Mouse (Mus musculus) hindbrain, embryonic 14.5 days (tissue): ENCODE measurements around the gene Dync1h1. TPM values are rescaled to one million over a fixed set of nuclear protein-coding genes. Genes with fewer than 3 reads are reported as not detected.
"Not testable (repeated sequence)": the region's sequence is repeated elsewhere in the genome, so short reads cannot be mapped to it uniquely, and the experiment has no call there.

Experiments used
- ATAC-seq: fragments of 200-750 bp; cut with Nextera tagmentation; 2 replicates; pipeline ENCODE4 v1.8.0; 2017; ENCODE audit warnings: moderate number of reproducible peaks, mild to moderate bottlenecking, moderate TSS enrichment, moderate library complexity; ENCODE audit not compliant: low FRiP score
- DNase-seq: peaks from one replicate; pipeline ENCODE4 v3.0.0-alpha.2; 2015; ENCODE audit warnings: low spot score
- H3K27ac ChIP-seq: fragments of 300-500 bp; sonication (generic); 2 replicates; pipeline ENCODE4 v1.5.1; 2014; ENCODE audit warnings: mild to moderate bottlenecking, moderate library complexity
- H3K27me3 ChIP-seq: fragments of 300-500 bp; sonication (generic); 2 replicates; pipeline ENCODE4 v1.6.1; 2014; ENCODE audit warnings: mild to moderate bottlenecking, low read length, mixed read lengths; ENCODE audit not compliant: control insufficient read depth, insufficient read depth
- H3K36me3 ChIP-seq: fragments of 300-500 bp; sonication (generic); replicated peaks from 2 replicates; pipeline ENCODE4 v1.6.1; 2014; ENCODE audit not compliant: control insufficient read depth, insufficient read depth
- H3K4me1 ChIP-seq: fragments of 300-500 bp; sonication (generic); replicated peaks from 2 replicates; pipeline ENCODE4 v1.6.1; 2014; ENCODE audit warnings: antibody characterized with exemption, low read length, mixed read lengths; ENCODE audit not compliant: control insufficient read depth, insufficient read depth
- H3K4me2 ChIP-seq: fragments of 300-500 bp; sonication (generic); replicated peaks from 2 replicates; pipeline ENCODE4 v1.6.1; 2014; ENCODE audit warnings: mild to moderate bottlenecking, moderate library complexity
- H3K4me3 ChIP-seq: fragments of 300-500 bp; sonication (generic); replicated peaks from 2 replicates; pipeline ENCODE4 v1.5.1; 2014; ENCODE audit warnings: mild to moderate bottlenecking, low read length
- H3K9ac ChIP-seq: fragments of 300-500 bp; sonication (generic); 2 replicates; pipeline ENCODE4 v1.6.1; 2014
- H3K9me3 ChIP-seq: fragments of 300-500 bp; sonication (generic); 2 replicates; pipeline ENCODE4 v1.6.1; 2016; ENCODE audit warnings: low read length; ENCODE audit not compliant: control insufficient read depth
- WGBS: fragments of 180-500 bp; shearing (Covaris S2); extraction: QIAGEN DNeasy Blood & Tissue Kit; methylation state at CpG from one replicate; pipeline ENCODE4 v1.1.7; 2014; 5-methylcytosine and 5-hydroxymethylcytosine counted together
- polyA plus RNA-seq: library from polyadenylated mRNA; unstranded; fragments of >200 nt; fragmentation: Nextera tagmentation; extraction: Ambion mirVana; gene quantifications from 2 replicates; pipeline ENCODE4 v1.2.1, GENCODE M21; 2014

Gene Dync1h1
- polyA plus RNA-seq, 1 experiment from 2014 or later, result 114 TPM

GRCm38 (mm10) chr12:110697457-110697856 is 96.2 kb downstream of the Dync1h1 start:
- peak overlapping the region; percentile 80; the same call in 1 of the 2 replicates for H3K9ac ChIP-seq
- H3K4me3 ChIP-seq, result no peak overlapping the region
- H3K4me2 ChIP-seq, result no peak overlapping the region
- H3K27me3 ChIP-seq, result no peaks in the 10 kb centered on the region
- WGBS, result 80% methylated on average over 5 of the region's 5 CpGs
- DNase-seq, result no peak
- 0 out of 2 replicates have a peak overlapping the region, but pooled peaks have one; percentile 85 for H3K27ac ChIP-seq
- no peaks in the 10 kb centered on the region for H3K9me3 ChIP-seq
- peaks cover 24% of the 10 kb centered on the region for H3K36me3 ChIP-seq
- ATAC-seq, result no peak
- H3K4me1 ChIP-seq, result peaks cover 8% of the 10 kb centered on the region

GRCm38 (mm10) chr12:110698080-110698479 is 96.8 kb downstream of the Dync1h1 start:
- no peaks in the 10 kb centered on the region for H3K9me3 ChIP-seq
- WGBS, result 83% methylated on average over 1 of the region's 1 CpGs

GRCm38 (mm10) chr12:110698523-110699170 is 97.4 kb downstream of the Dync1h1 start:
- no peaks in the 10 kb centered on the region for H3K9me3 ChIP-seq
- H3K9ac ChIP-seq, result no peak overlapping the region
- WGBS, result 53% methylated on average over 15 of the region's 15 CpGs
- no peak for ATAC-seq
- peaks cover 12% of the 10 kb centered on the region for H3K36me3 ChIP-seq
- H3K27ac ChIP-seq, result no peak overlapping the region
- no peak overlapping the region for H3K4me2 ChIP-seq
- H3K27me3 ChIP-seq, result no peaks in the 10 kb centered on the region
- H3K4me1 ChIP-seq, result peaks cover 8% of the 10 kb centered on the region
- DNase-seq, result no peak
- H3K4me3 ChIP-seq, result no peak overlapping the region

More at GRCm38 (mm10) chr12:110698080-110698479, 96.8 kb downstream of the Dync1h1 start:
- ATAC-seq (no peak), DNase-seq (no peak)
- no peak overlapping the region for H3K27ac ChIP-seq
- no peak overlapping the region for H3K4me2 ChIP-seq
- H3K9ac ChIP-seq, result no peak overlapping the region
- no peak overlapping the region for H3K4me3 ChIP-seq
- peaks cover 17% of the 10 kb centered on the region for H3K36me3 ChIP-seq
- peaks cover 8% of the 10 kb centered on the region for H3K4me1 ChIP-seq
- no peaks in the 10 kb centered on the region for H3K27me3 ChIP-seq

- no peak overlapping the region for H3K27ac ChIP-seq
- DNase-seq, result no peak
- whole genome bisulfite sequencing, result 62% methylated on average over 2 of the region's 2 CpGs
- H3K4me3 ChIP-seq, result no peak overlapping the region
- peaks cover 8% of the 10 kb centered on the region for H3K4me1 ChIP-seq
- no peak overlapping the region for H3K4me2 ChIP-seq
- ATAC-seq, result no peak
- no peak overlapping the region for H3K9ac ChIP-seq
- no peaks in the 10 kb centered on the region for H3K27me3 ChIP-seq
- H3K9me3 ChIP-seq, result no peaks in the 10 kb centered on the region
- peaks cover 8% of the 10 kb centered on the region for H3K36me3 ChIP-seq
Observed at GRCm38 (mm10) chr12:110699171-110699547, 97.9 kb downstream of the Dync1h1 start.

GRCm38 (mm10) chr12:110700730-110701129 is 99.5 kb downstream of the Dync1h1 start:
- no peak for ATAC-seq

GRCm38 (mm10) chr12:110701363-110701762 is 100.1 kb downstream of the Dync1h1 start:
- H3K4me3 ChIP-seq, ATAC-seq, H3K27ac ChIP-seq, H3K4me2 ChIP-seq, H3K27me3 ChIP-seq, H3K9ac ChIP-seq, H3K4me1 ChIP-seq, DNase-seq, H3K9me3 ChIP-seq, H3K36me3 ChIP-seq: not testable (repeated sequence)
- 37% methylated on average over 3 of the region's 3 CpGs for WGBS

More at GRCm38 (mm10) chr12:110700730-110701129, 99.5 kb downstream of the Dync1h1 start:
- no peak for DNase-seq
- no peak overlapping the region for H3K4me3 ChIP-seq
- WGBS, result 75% methylated on average over 2 of the region's 2 CpGs
- no peaks in the 10 kb centered on the region; the same call in 1 of the 2 replicates for H3K4me1 ChIP-seq
- H3K36me3 ChIP-seq, result no peaks in the 10 kb centered on the region
- no peak overlapping the region for H3K4me2 ChIP-seq
- H3K27me3 ChIP-seq, result no peaks in the 10 kb centered on the region
- H3K9me3 ChIP-seq, result no peaks in the 10 kb centered on the region
- H3K27ac ChIP-seq, result no peak overlapping the region
- no peak overlapping the region for H3K9ac ChIP-seq

GRCm38 (mm10) chr12:110702556-110702955 is 101.3 kb downstream of the Dync1h1 start, which contains the start of gene Hsp90aa1:
TSS of gene Hsp90aa1 (minus strand) at chr12:110702728.
- no peaks in the 10 kb centered on the region for H3K9me3 ChIP-seq
- WGBS, result 50% methylated on average over 4 of the region's 4 CpGs
- no peak within 1 kb of the TSS for H3K27ac ChIP-seq
- no peak for ATAC-seq
- no peak for DNase-seq
- H3K4me1 ChIP-seq, result 0 out of 2 replicates have a peak, but pooled peaks cover 6% of the 10 kb centered on the region
- H3K4me2 ChIP-seq, result no peak within 1 kb of the TSS
- no peaks in the 10 kb centered on the region for H3K27me3 ChIP-seq
- H3K36me3 ChIP-seq, result no peaks in the 10 kb centered on the region
- no peak within 1 kb of the TSS for H3K4me3 ChIP-seq
- H3K9ac ChIP-seq, result no peak within 1 kb of the TSS

GRCm38 (mm10) chr12:110703008-110703471 is 101.8 kb downstream of the Dync1h1 start:
- H3K9ac ChIP-seq, result no peak overlapping the region
- H3K4me1 ChIP-seq, result 0 out of 2 replicates have a peak, but pooled peaks cover 6% of the 10 kb centered on the region
- no peak overlapping the region for H3K4me3 ChIP-seq
- WGBS, result 33% methylated on average over 8 of the region's 8 CpGs
- no peaks in the 10 kb centered on the region for H3K27me3 ChIP-seq
- no peaks in the 10 kb centered on the region for H3K36me3 ChIP-seq
- no peaks in the 10 kb centered on the region for H3K9me3 ChIP-seq
- ATAC-seq (0 out of 2 replicates have a peak, but pooled peaks have one; percentile 40), DNase-seq (peak; percentile 91)
- H3K4me2 ChIP-seq, result no peak overlapping the region
- no peak overlapping the region for H3K27ac ChIP-seq

GRCm38 (mm10) chr12:110703682-110704081 is 102.4 kb downstream of the Dync1h1 start:
- Histone ChIP-seq H3K27ac (no peak overlapping the region), H3K4me1 (0 out of 2 replicates have a peak, but pooled peaks cover 6% of the 10 kb centered on the region), H3K4me3 (no peak overlapping the region), H3K9me3 (no peaks in the 10 kb centered on the region), H3K27me3 (no peaks in the 10 kb centered on the region), H3K9ac (no peak overlapping the region), H3K4me2 (no peak overlapping the region), H3K36me3 (no peaks in the 10 kb centered on the region)
- WGBS, result 72% methylated on average over 7 of the region's 7 CpGs
- DNase-seq, result no peak
- ATAC-seq, result no peak
